Mouse (Mus musculus): ENCODE measurements at regions not wholly inside any gene's neighbourhood (a gene's known extent, or its start where the extent isn't known, plus 50 kb on each side); places are given as distances from the start of the nearest gene placed in this dataset.

DNA sequence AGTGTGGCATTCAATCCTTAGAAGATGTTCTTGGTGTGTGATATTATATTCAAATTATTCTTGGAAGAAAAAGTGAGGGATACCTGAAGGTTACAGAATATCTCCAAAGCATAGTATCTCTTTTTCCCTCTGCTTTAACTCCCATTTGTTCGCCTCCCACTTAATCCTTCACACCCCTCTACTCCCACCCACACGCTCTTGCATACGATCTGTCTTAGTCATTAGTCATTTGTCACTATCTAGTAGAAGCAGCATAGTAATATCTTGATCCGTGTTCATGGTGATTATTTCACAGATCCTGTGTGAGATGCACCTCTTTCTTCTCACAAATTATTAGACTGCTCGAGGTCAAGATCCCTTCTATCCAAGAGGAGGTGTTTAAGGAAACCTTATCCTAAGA, 517.4 kb downstream of the Inhba start:
- Histone ChIP-seq H3K4me1 (replicated peaks) (no peaks in the 10 kb centered on the region), H3K27ac (no peak overlapping the region), H3K36me3 (no peaks in the 10 kb centered on the region), H3K4me3 (replicated peaks) (no peak overlapping the region), H3K9ac (replicated peaks) (no peak overlapping the region), H3K27me3 (no peaks in the 10 kb centered on the region), H3K9me3 (no peaks in the 10 kb centered on the region), H3K4me2 (replicated peaks) (no peak overlapping the region)
- ATAC-seq = no peak
- WGBS = 78% methylated on average over 5 of the region's 5 CpGs

DNA sequence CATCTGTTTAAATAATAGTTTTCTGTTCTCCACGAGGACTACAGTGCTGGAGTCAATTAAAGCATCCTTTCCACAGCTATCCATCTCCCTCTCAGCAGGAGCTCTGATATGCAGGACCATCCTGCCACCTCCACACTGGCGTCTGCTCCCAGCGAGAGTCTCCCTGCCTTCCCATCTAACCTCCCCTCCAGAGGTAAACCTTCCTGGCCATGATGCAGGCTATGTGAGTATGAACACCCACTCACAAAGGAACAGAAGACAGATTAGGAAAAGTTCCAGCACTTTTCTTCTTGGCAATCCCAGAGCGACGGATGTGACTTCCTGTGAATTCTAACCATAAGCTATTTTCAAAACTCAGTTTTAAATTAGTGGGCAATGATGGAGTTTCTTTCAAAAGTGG, 532.1 kb downstream of the Inhba start:
- Histone ChIP-seq H3K9ac (replicated peaks) (no peak overlapping the region), H3K27ac (no peak overlapping the region), H3K36me3 (no peaks in the 10 kb centered on the region), H3K4me1 (replicated peaks) (no peaks in the 10 kb centered on the region), H3K4me2 (replicated peaks) (no peak overlapping the region), H3K4me3 (replicated peaks) (no peak overlapping the region), H3K9me3 (no peaks in the 10 kb centered on the region), H3K27me3 (no peaks in the 10 kb centered on the region)
- 70% methylated on average over 5 of the region's 5 CpGs for WGBS
- no peak for ATAC-seq

DNA sequence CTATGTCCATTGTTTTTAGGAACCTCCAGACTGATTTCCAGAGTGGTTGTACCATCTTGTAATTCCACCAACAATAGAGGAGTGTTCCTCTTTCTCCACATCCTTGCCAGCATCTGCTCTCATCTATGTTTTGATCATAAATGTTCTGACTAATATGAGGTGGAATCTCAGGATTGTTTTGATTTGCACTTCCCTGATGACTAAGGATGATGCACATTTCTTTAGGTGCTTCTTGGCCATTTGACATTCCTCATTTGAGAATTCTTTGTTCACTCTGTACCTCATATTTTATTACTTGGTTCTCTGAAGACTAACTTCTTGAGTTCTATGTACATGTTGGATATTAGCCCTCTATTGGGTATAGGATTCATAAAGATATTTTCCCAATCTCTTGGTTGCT, 538.4 kb downstream of the Inhba start:
- no peak for ATAC-seq
- Histone ChIP-seq H3K36me3 (no peaks in the 10 kb centered on the region), H3K27me3 (no peaks in the 10 kb centered on the region)

DNA sequence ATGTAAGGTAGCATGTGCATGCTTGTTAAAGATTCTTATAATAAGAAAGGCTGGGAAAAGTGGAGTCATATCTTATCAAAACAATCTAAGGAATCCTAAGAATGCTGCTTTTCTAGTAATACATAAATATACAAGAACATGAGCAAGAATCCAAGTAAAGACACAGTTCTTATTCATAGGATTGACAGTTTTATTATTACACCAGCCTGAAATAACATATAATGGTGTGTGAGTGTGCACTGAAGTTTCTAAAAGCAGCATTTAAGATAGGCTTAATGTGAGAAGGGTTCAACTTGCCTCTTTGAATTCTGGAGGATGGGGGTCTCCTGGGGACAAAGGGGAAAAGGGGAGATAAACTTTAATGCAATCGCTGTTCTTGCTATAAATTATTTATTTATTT, 553.3 kb downstream of the Inhba start:
- 93% methylated on average over 1 of the region's 1 CpGs for WGBS
- H3K4me2 ChIP-seq (replicated peaks) = no peak overlapping the region
- H3K9me3 ChIP-seq = no peaks in the 10 kb centered on the region
- H3K4me3 ChIP-seq (replicated peaks) = no peak overlapping the region
- H3K36me3 ChIP-seq = no peaks in the 10 kb centered on the region
- H3K27me3 ChIP-seq = no peaks in the 10 kb centered on the region
- H3K9ac ChIP-seq (replicated peaks) = no peak overlapping the region
- H3K27ac ChIP-seq = no peak overlapping the region
- no peaks in the 10 kb centered on the region for H3K4me1 ChIP-seq (replicated peaks)
- ATAC-seq = no peak

More for the DNA sequence above, 538.4 kb downstream of the Inhba start:
- Histone ChIP-seq H3K4me1 (replicated peaks) (no peaks in the 10 kb centered on the region), H3K9me3 (no peaks in the 10 kb centered on the region), H3K27ac (no peak overlapping the region), H3K4me2 (replicated peaks) (no peak overlapping the region), H3K9ac (replicated peaks) (no peak overlapping the region), H3K4me3 (replicated peaks) (no peak overlapping the region)

DNA sequence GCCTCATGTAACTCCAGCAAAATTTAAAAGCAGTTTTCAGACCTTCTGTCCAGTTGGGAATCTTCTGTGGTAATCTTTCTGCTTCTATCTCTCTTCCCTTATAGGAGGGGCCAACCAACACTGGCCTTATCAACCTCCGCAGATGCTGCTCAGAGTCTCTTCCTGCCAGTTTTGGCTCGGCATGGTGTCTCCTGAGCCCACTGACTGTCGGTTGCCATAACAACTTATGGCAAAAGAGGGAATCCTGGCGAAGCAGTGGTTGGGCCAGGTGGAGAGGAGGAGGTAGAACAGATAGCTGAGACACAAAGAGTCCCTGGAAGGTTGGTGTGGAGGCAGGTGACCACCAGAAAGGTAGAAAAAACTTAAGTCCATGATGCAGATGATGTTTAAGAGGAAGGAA, 562.4 kb downstream of the Inhba start:
- Histone ChIP-seq H3K27me3 (no peaks in the 10 kb centered on the region), H3K9ac (replicated peaks) (no peak overlapping the region), H3K4me1 (replicated peaks) (no peaks in the 10 kb centered on the region), H3K9me3 (no peaks in the 10 kb centered on the region), H3K36me3 (no peaks in the 10 kb centered on the region), H3K4me2 (replicated peaks) (no peak overlapping the region), H3K4me3 (replicated peaks) (no peak overlapping the region), H3K27ac (no peak overlapping the region)
- 26% methylated on average over 4 of the region's 4 CpGs for WGBS
- ATAC-seq = no peak

DNA sequence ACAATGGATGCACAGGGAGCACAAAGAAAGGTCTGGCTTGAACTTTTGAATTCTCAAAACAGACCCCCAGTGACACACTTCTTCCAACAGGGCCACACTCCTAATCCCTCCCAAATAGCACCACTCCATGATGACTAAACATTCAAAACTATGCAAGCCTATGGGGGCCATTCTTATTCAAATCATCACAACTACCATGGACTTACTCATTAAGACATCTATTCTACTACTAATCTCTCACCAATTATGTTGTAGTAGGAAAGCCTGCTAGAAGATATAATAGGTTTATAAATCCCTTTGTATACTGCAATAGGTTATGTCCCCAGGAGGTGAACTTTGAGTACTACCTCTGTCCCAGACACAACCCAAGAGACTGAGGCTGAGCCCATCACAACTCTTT, 574.6 kb downstream of the Inhba start:
- Histone ChIP-seq H3K27ac (no peak overlapping the region), H3K36me3 (no peaks in the 10 kb centered on the region), H3K4me3 (replicated peaks) (no peak overlapping the region), H3K27me3 (peaks cover 5% of the 10 kb centered on the region; the same call in 1 of the 2 replicates), H3K4me1 (replicated peaks) (no peaks in the 10 kb centered on the region), H3K4me2 (replicated peaks) (no peak overlapping the region), H3K9me3 (no peaks in the 10 kb centered on the region), H3K9ac (replicated peaks) (no peak overlapping the region)
- ATAC-seq = peak; percentile 68

DNA sequence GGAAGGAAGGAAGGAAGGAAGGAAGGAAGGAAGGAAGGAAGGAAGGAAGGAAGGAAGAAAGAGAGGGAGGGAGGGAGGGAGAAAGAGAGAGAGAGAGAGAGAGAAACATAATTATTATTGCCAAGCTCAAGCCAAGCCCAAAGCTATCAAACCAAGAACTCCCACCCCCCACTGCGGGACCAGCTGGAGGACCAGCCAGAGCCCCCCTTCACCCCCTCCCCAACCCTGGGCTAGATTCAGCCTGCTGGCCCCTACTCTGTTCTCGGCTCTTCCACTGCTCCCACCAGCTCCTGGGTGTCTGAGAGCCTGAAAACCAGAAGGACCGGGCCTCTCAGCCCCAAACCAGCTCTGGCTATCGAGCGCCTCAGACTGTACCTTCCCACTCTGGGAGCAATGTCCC, 608.1 kb downstream of the Inhba start:
- no peak for ATAC-seq
- no peak overlapping the region for H3K27ac ChIP-seq
- H3K9ac ChIP-seq (replicated peaks) = no peak overlapping the region
- H3K4me1 ChIP-seq (replicated peaks) = no peaks in the 10 kb centered on the region
- no peaks in the 10 kb centered on the region for H3K9me3 ChIP-seq
- H3K4me2 ChIP-seq (replicated peaks) = no peak overlapping the region
- no peak overlapping the region for H3K4me3 ChIP-seq (replicated peaks)
- H3K27me3 ChIP-seq = no peaks in the 10 kb centered on the region
- 90% methylated on average over 5 of the region's 5 CpGs for WGBS
- H3K36me3 ChIP-seq = no peaks in the 10 kb centered on the region

DNA sequence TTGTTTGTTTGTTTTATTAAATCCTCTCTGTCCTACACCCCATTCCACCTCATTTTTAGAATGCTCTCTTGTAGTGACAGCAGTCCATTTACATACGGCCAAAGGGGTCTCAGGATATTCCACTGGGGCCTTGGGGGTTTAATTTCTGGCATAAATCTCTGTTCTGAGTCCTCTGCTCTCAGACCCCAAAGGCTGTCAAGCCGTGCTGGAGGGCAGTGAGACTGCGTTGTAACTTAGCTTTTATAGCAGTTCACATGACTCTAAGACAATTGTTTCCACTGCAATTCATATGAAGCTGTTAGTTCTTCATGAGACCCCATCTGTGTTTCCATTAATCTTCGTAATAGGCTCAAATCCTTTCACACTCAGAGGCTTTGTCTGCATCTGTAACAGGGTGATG, 614.9 kb downstream of the Inhba start:
- Histone ChIP-seq H3K36me3 (no peaks in the 10 kb centered on the region), H3K9me3 (no peaks in the 10 kb centered on the region), H3K27me3 (no peaks in the 10 kb centered on the region), H3K27ac (no peak overlapping the region), H3K9ac (replicated peaks) (no peak overlapping the region), H3K4me2 (replicated peaks) (no peak overlapping the region), H3K4me3 (replicated peaks) (no peak overlapping the region), H3K4me1 (replicated peaks) (0 out of 2 replicates have a peak, but pooled peaks cover 2% of the 10 kb centered on the region)
- 0 out of 2 replicates have a peak, but pooled peaks have one; percentile 27 for ATAC-seq
- WGBS = 47% methylated on average over 4 of the region's 4 CpGs

DNA sequence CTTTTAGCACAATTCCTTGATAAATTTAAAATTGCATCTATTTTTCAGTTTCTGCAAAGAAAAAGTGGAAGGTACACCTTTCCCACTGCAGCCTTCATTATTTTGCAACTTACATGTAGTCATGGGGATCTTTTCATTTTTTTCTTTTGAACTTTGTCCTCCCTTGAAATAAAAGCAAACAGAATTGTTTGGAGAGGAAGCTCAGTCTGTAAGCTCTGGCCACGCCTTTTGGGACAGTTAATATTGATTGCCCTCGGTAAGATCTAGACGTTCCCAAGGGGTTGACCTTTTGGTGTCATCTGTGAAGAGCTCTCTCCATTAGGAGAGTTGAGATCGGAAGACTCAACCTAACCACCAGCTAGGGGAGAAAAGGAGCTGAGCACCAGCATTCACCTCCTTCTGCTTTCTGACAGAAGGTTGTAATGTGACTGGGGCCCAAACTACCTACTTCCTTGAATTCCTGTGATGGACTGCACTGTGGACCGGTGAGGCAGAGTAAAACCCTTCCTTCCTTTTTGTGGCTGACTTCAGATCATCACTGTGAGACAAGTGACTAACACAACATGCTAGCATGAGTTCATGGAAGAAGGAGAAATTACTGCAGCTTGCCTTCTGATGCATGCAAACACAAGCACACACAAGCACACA, 621.9 kb downstream of the Inhba start:
- Histone ChIP-seq H3K9me3 (no peaks in the 10 kb centered on the region), H3K36me3 (no peaks in the 10 kb centered on the region), H3K4me1 (replicated peaks) (no peaks in the 10 kb centered on the region), H3K27me3 (no peaks in the 10 kb centered on the region), H3K4me2 (replicated peaks) (no peak overlapping the region), H3K27ac (no peak overlapping the region), H3K9ac (replicated peaks) (no peak overlapping the region), H3K4me3 (replicated peaks) (no peak overlapping the region)
- WGBS = 87% methylated on average over 5 of the region's 5 CpGs
- ATAC-seq = no peak

DNA sequence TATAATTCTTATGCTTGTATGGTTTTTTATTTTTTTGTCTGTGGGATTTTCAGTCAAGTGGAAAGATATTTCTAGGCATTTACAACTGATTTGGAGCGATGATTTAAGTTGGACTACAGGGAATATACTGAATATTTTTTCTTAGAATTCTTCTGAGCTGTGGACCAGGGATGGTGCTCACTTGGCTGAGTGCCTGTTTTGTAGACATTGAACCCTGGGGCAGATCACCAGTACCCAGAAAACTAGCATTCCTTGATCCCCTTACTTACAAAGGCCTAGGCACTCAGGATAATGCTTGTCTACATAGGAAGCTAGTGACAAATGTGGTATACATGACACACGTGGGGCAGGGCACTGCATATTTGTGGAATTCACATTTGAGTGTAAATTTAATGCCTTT, 624.6 kb downstream of the Inhba start:
- Histone ChIP-seq H3K27ac (no peak overlapping the region), H3K4me2 (replicated peaks) (no peak overlapping the region), H3K27me3 (no peaks in the 10 kb centered on the region), H3K4me1 (replicated peaks) (no peaks in the 10 kb centered on the region), H3K4me3 (replicated peaks) (no peak overlapping the region), H3K36me3 (no peaks in the 10 kb centered on the region), H3K9ac (replicated peaks) (no peak overlapping the region), H3K9me3 (no peaks in the 10 kb centered on the region)
- 73% methylated on average over 2 of the region's 2 CpGs for WGBS
- no peak for ATAC-seq

DNA sequence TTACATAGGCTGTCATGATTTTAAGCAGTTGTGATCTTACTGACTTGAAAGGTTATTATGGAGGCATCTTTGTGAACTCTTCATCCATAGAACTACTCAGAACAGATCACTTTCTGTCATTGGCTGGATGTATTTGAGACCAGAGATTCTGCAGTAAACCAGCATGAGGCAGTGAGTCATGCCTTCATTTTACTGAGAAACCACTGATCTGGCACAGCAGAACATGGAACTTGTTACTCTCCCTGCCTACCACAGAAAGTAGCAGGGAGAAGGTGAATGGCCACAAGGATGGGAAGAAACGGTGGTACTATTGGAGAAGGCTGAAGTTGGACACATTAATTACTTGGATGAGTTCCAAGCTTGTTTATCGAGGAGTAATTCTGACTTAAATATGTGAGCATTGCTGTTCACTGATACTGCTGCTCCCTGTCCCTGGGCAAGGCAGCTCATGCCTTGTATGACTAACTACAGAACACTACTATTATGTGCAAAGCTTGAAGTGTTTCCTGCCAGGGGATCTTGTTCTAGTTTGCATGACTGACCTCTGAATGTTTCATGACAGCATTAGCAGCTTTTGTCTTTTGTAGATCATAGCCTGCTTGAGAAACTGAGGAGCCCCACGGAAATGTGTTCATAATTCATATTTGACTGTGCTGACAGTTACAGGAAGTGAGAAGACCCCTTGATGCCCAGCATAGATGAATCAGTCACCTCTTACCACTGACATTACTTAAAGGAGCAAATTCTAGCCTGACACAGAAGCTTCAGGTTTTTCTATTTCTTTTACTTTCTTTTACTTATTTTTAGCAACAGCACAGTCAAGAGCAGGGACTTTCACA, 630.2 kb downstream of the Inhba start:
- H3K36me3 ChIP-seq = no peaks in the 10 kb centered on the region
- H3K4me2 ChIP-seq (replicated peaks) = no peak overlapping the region
- H3K27ac ChIP-seq = no peak overlapping the region
- 74% methylated on average over 3 of the region's 3 CpGs for WGBS
- peaks cover 13% of the 10 kb centered on the region for H3K4me1 ChIP-seq (replicated peaks)
- no peaks in the 10 kb centered on the region for H3K9me3 ChIP-seq
- peak; percentile 14; the same call in 1 of the 2 replicates for ATAC-seq
- no peak overlapping the region for H3K4me3 ChIP-seq (replicated peaks)
- H3K27me3 ChIP-seq = no peaks in the 10 kb centered on the region
- no peak overlapping the region for H3K9ac ChIP-seq (replicated peaks)

DNA sequence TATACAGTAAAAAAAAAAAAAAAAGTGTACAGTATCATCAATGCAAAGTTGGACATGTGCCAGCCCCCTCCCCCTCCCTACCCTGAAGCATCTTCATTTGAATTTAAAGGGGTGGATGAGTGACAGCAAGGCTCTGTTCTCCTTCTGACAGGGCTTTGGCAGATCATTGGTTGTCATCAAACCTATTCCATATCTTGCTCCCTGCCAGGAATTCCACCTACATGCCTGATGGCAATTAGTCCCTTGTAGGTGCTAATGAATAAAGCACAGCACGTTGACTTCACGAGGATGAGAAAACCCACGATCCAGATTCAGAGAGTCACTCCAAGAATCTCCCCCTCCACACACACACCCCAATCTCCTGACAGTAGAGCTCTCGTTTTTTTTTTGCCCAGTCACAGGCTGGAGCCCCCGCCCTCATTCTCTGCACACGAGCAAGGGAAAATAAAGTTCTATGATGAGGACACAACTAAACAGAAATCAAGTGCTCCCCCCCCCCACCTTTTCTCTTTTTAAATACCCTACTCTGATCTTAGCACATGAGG, 630.9 kb downstream of the Inhba start:
- 53% methylated on average over 6 of the region's 6 CpGs for WGBS
- ATAC-seq = peak; percentile 79
- no peak overlapping the region for H3K4me2 ChIP-seq (replicated peaks)
- no peak overlapping the region for H3K9ac ChIP-seq (replicated peaks)
- no peaks in the 10 kb centered on the region for H3K9me3 ChIP-seq
- no peaks in the 10 kb centered on the region for H3K27me3 ChIP-seq
- H3K36me3 ChIP-seq = no peaks in the 10 kb centered on the region
- no peak overlapping the region for H3K4me3 ChIP-seq (replicated peaks)
- H3K27ac ChIP-seq = no peak overlapping the region
- peaks cover 13% of the 10 kb centered on the region for H3K4me1 ChIP-seq (replicated peaks)

Data from midbrain, embryonic 13.5 days (tissue).